Mouse (Mus musculus): ENCODE measurements around the gene Snrpg. TPM values are rescaled to one million over a fixed set of nuclear protein-coding genes. Genes with fewer than 3 reads are reported as not detected.
"Not testable (repeated sequence)": the region's sequence is repeated elsewhere in the genome, so short reads cannot be mapped to it uniquely, and the experiment has no call there.

The Snrpg gene
- total RNA-seq, 2 experiments from 2014 or later: 383 to 436 TPM

GRCm38 (mm10) chr6:86366125-86366852, 4.8 kb upstream of the Snrpg start:
- peak; percentile 19 to 53 for DNase-seq (ENCODE audit: low spot score in 2 of 2)

GRCm38 (mm10) chr6:86366853-86367249, 4.3 kb upstream of the Snrpg start:
- no peak for DNase-seq (ENCODE audit: low spot score in 2 of 2)

- no peak for DNase-seq (ENCODE audit: low spot score in 2 of 2)
These were observed 2.6 kb upstream of the Snrpg start for GRCm38 (mm10) chr6:86368479-86368878.

- DNase-seq (ENCODE audit: low spot score in 2 of 2): no peak
These were observed 901 bp upstream of the Snrpg start for GRCm38 (mm10) chr6:86370093-86370713.

- peak; percentile 84 to 88 for DNase-seq (ENCODE audit: low spot score in 2 of 2)
These were observed 322 bp downstream of the Snrpg start for GRCm38 (mm10) chr6:86371340-86371911.

- no peak for DNase-seq (ENCODE audit: low spot score in 2 of 2)
These were observed 929 bp downstream of the Snrpg start for GRCm38 (mm10) chr6:86371950-86372516.

GRCm38 (mm10) chr6:86373556-86373955, 2.5 kb downstream of the Snrpg start:
- DNase-seq (ENCODE audit: low spot score in 2 of 2): no peak

GRCm38 (mm10) chr6:86378341-86378740, 7.2 kb downstream of the Snrpg start:
- no peak for DNase-seq (ENCODE audit: low spot score in 2 of 2)

GRCm38 (mm10) chr6:86380112-86380511, 9.0 kb downstream of the Snrpg start:
- DNase-seq (ENCODE audit: low spot score in 2 of 2): not testable (repeated sequence)

- DNase-seq (ENCODE audit: low spot score in 2 of 2): no peak
These were observed 11.4 kb downstream of the Snrpg start for GRCm38 (mm10) chr6:86382551-86382950.

GRCm38 (mm10) chr6:86383370-86383769, 12.3 kb downstream of the Snrpg start:
- DNase-seq (ENCODE audit: low spot score in 2 of 2): no peak

- DNase-seq (ENCODE audit: low spot score in 2 of 2): no peak
These were observed 13.6 kb downstream of the Snrpg start for GRCm38 (mm10) chr6:86384692-86385091.

- DNase-seq (ENCODE audit: low spot score in 2 of 2): no peak
These were observed 14.4 kb downstream of the Snrpg start for GRCm38 (mm10) chr6:86385362-86386104.

GRCm38 (mm10) chr6:86387313-86387712, 16.2 kb downstream of the Snrpg start:
- no peak for DNase-seq (ENCODE audit: low spot score in 2 of 2)

GRCm38 (mm10) chr6:86388461-86388860, 17.4 kb downstream of the Snrpg start:
- DNase-seq (ENCODE audit: low spot score in 2 of 2): no peak

- no peak for DNase-seq (ENCODE audit: low spot score in 2 of 2)
These were observed 20.2 kb downstream of the Snrpg start for GRCm38 (mm10) chr6:86391326-86391725.

- DNase-seq (ENCODE audit: low spot score in 2 of 2): no peak
These were observed 22.1 kb downstream of the Snrpg start for GRCm38 (mm10) chr6:86393187-86393586.

- DNase-seq (ENCODE audit: low spot score in 2 of 2): no peak
These were observed 23.1 kb downstream of the Snrpg start for GRCm38 (mm10) chr6:86394078-86394720.

- no peak for DNase-seq (ENCODE audit: low spot score in 2 of 2)
These were observed 23.9 kb downstream of the Snrpg start for GRCm38 (mm10) chr6:86395021-86395420.

GRCm38 (mm10) chr6:86395969-86396368, 24.9 kb downstream of the Snrpg start:
- no peak for DNase-seq (ENCODE audit: low spot score in 2 of 2)

Measured in adrenal gland, postnatal 4 days (tissue).